Mouse (Mus musculus): ENCODE data around the gene Ggcx. TPM values are rescaled to one million over a fixed set of nuclear protein-coding genes. Genes with fewer than 3 reads are reported as not detected.
A peak's percentile ranks its signal among the peaks of the same experiment; 100 is the strongest.

Ggcx gene
- 27.5 and 29.8 TPM in 2 replicates for polyA plus RNA-seq (2015; fragmentation: Nextera tagmentation; extraction: Ambion mirVana)

- Histone ChIP-seq H3K27ac (replicated peaks) (peak within 1 kb of the TSS; percentile 51), H3K4me3 (replicated peaks) (peak within 1 kb of the TSS; percentile 66), H3K9me3 (replicated peaks) (no peaks in the 10 kb centered on the region), H3K4me2 (peak within 1 kb of the TSS; percentile 77), H3K27me3 (no peaks in the 10 kb centered on the region), H3K36me3 (replicated peaks) (peaks cover 15% of the 10 kb centered on the region), H3K4me1 (replicated peaks) (peaks cover 48% of the 10 kb centered on the region), H3K9ac (peak within 1 kb of the TSS; percentile 57)
- under 1% methylated on average over 33 of the region's 33 CpGs for WGBS (ENCODE audit: insufficient replicate concordance)
- peak; percentile 84 for ATAC-seq (ENCODE audit: insufficient read depth)
Observed at GRCm38 (mm10) chr6:72414076-72414756, at the start of gene Ggcx. Ggcx (plus strand) TSS chr6:72414308.

GRCm38 (mm10) chr6:72364985-72365384 lies 49.1 kb upstream of the Ggcx start:
- Histone ChIP-seq H3K9me3 (replicated peaks) (no peaks in the 10 kb centered on the region), H3K27ac (replicated peaks) (no peak overlapping the region)
- WGBS (ENCODE audit: insufficient replicate concordance), result 40% methylated on average over 6 of the region's 6 CpGs

GRCm38 (mm10) chr6:72366304-72366703 lies 47.8 kb upstream of the Ggcx start:
- H3K36me3 ChIP-seq (replicated peaks), result peaks cover 12% of the 10 kb centered on the region
- no peak overlapping the region for H3K4me3 ChIP-seq (replicated peaks)
- H3K9me3 ChIP-seq (replicated peaks), result no peaks in the 10 kb centered on the region
- no peaks in the 10 kb centered on the region for H3K27me3 ChIP-seq
- peaks cover 42% of the 10 kb centered on the region for H3K4me1 ChIP-seq (replicated peaks)
- H3K9ac ChIP-seq, result no peak overlapping the region
- H3K4me2 ChIP-seq, result no peak overlapping the region
- no peak for ATAC-seq (ENCODE audit: insufficient read depth)
- H3K27ac ChIP-seq (replicated peaks), result no peak overlapping the region
- WGBS (ENCODE audit: insufficient replicate concordance), result 59% methylated on average over 3 of the region's 3 CpGs

More at GRCm38 (mm10) chr6:72364985-72365384, 49.1 kb upstream of the Ggcx start:
- ATAC-seq (ENCODE audit: insufficient read depth), result no peak
- Histone ChIP-seq H3K36me3 (replicated peaks) (peaks cover 24% of the 10 kb centered on the region), H3K9ac (no peak overlapping the region), H3K27me3 (no peaks in the 10 kb centered on the region), H3K4me1 (replicated peaks) (peaks cover 42% of the 10 kb centered on the region), H3K4me3 (replicated peaks) (no peak overlapping the region), H3K4me2 (no peak overlapping the region)

- Histone ChIP-seq H3K27ac (replicated peaks) (no peak within 1 kb of the TSS), H3K36me3 (replicated peaks) (peaks cover 12% of the 10 kb centered on the region), H3K4me2 (no peak within 1 kb of the TSS), H3K27me3 (no peaks in the 10 kb centered on the region), H3K4me1 (replicated peaks) (peaks cover 44% of the 10 kb centered on the region), H3K4me3 (replicated peaks) (no peak within 1 kb of the TSS), H3K9me3 (replicated peaks) (no peaks in the 10 kb centered on the region), H3K9ac (no peak within 1 kb of the TSS)
- 64% methylated on average over 4 of the region's 4 CpGs for WGBS (ENCODE audit: insufficient replicate concordance)
- ATAC-seq (ENCODE audit: insufficient read depth), result no peak
Observed at GRCm38 (mm10) chr6:72366844-72367443, 47.2 kb upstream of the Ggcx start, which contains the start of gene Rnf181. Rnf181 (minus strand) TSS chr6:72366956.

- no peak overlapping the region for H3K9ac ChIP-seq
- no peak overlapping the region for H3K27ac ChIP-seq (replicated peaks)
- 79% methylated on average over 4 of the region's 4 CpGs for WGBS (ENCODE audit: insufficient replicate concordance)
- H3K4me3 ChIP-seq (replicated peaks), result no peak overlapping the region
- no peak for ATAC-seq (ENCODE audit: insufficient read depth)
- no peaks in the 10 kb centered on the region for H3K9me3 ChIP-seq (replicated peaks)
- H3K4me2 ChIP-seq, result no peak overlapping the region
- peaks cover 49% of the 10 kb centered on the region for H3K4me1 ChIP-seq (replicated peaks)
- no peaks in the 10 kb centered on the region for H3K27me3 ChIP-seq
- peaks cover 12% of the 10 kb centered on the region for H3K36me3 ChIP-seq (replicated peaks)
Observed at GRCm38 (mm10) chr6:72367460-72367974, 46.6 kb upstream of the Ggcx start.

GRCm38 (mm10) chr6:72369557-72369956 lies 44.6 kb upstream of the Ggcx start:
- peaks cover 12% of the 10 kb centered on the region for H3K36me3 ChIP-seq (replicated peaks)
- WGBS (ENCODE audit: insufficient replicate concordance), result 76% methylated on average over 4 of the region's 4 CpGs
- H3K27ac ChIP-seq (replicated peaks), result no peak overlapping the region
- no peak overlapping the region for H3K9ac ChIP-seq
- H3K4me2 ChIP-seq, result no peak overlapping the region
- H3K4me3 ChIP-seq (replicated peaks), result no peak overlapping the region
- no peak for ATAC-seq (ENCODE audit: insufficient read depth)
- H3K27me3 ChIP-seq, result no peaks in the 10 kb centered on the region
- peaks cover 49% of the 10 kb centered on the region for H3K4me1 ChIP-seq (replicated peaks)
- no peaks in the 10 kb centered on the region for H3K9me3 ChIP-seq (replicated peaks)

GRCm38 (mm10) chr6:72370091-72370490 lies 44.0 kb upstream of the Ggcx start:
- Histone ChIP-seq H3K4me2 (no peak overlapping the region), H3K27ac (replicated peaks) (no peak overlapping the region), H3K9me3 (replicated peaks) (no peaks in the 10 kb centered on the region), H3K4me1 (replicated peaks) (peaks cover 55% of the 10 kb centered on the region), H3K9ac (no peak overlapping the region), H3K4me3 (replicated peaks) (no peak overlapping the region), H3K27me3 (no peaks in the 10 kb centered on the region), H3K36me3 (replicated peaks) (peaks cover 12% of the 10 kb centered on the region)
- ATAC-seq (ENCODE audit: insufficient read depth), result no peak
- 82% methylated on average over 12 of the region's 12 CpGs for WGBS (ENCODE audit: insufficient replicate concordance)

- Histone ChIP-seq H3K27me3 (no peaks in the 10 kb centered on the region), H3K4me3 (replicated peaks) (no peak overlapping the region), H3K9ac (no peak overlapping the region; the same call in 1 of the 2 replicates), H3K36me3 (replicated peaks) (peaks cover 12% of the 10 kb centered on the region), H3K4me2 (no peak overlapping the region), H3K27ac (replicated peaks) (0 out of 2 replicates have a peak overlapping the region, but pooled peaks have one; percentile 26), H3K4me1 (replicated peaks) (peaks cover 64% of the 10 kb centered on the region), H3K9me3 (replicated peaks) (no peaks in the 10 kb centered on the region)
- ATAC-seq (ENCODE audit: insufficient read depth), result no peak
- WGBS (ENCODE audit: insufficient replicate concordance), result 75% methylated on average over 5 of the region's 5 CpGs
Observed at GRCm38 (mm10) chr6:72371147-72371546, 43.0 kb upstream of the Ggcx start.

GRCm38 (mm10) chr6:72371571-72371970 lies 42.5 kb upstream of the Ggcx start:
- whole genome bisulfite sequencing (ENCODE audit: insufficient replicate concordance), result 34% methylated on average over 1 of the region's 1 CpGs
- Histone ChIP-seq H3K4me2 (no peak overlapping the region), H3K9ac (no peak overlapping the region; the same call in 1 of the 2 replicates), H3K9me3 (replicated peaks) (no peaks in the 10 kb centered on the region), H3K36me3 (replicated peaks) (peaks cover 12% of the 10 kb centered on the region), H3K4me1 (replicated peaks) (peaks cover 69% of the 10 kb centered on the region), H3K27ac (replicated peaks) (peak overlapping the region; percentile 26; the same call in 1 of the 2 replicates), H3K4me3 (replicated peaks) (no peak overlapping the region), H3K27me3 (no peaks in the 10 kb centered on the region)
- no peak for ATAC-seq (ENCODE audit: insufficient read depth)

- WGBS (ENCODE audit: insufficient replicate concordance), result 81% methylated on average over 4 of the region's 4 CpGs
- H3K4me2 ChIP-seq, result no peak overlapping the region
- H3K27ac ChIP-seq (replicated peaks), result no peak overlapping the region
- no peak for ATAC-seq (ENCODE audit: insufficient read depth)
- no peaks in the 10 kb centered on the region for H3K27me3 ChIP-seq
- peaks cover 83% of the 10 kb centered on the region for H3K4me1 ChIP-seq (replicated peaks)
- H3K4me3 ChIP-seq (replicated peaks), result no peak overlapping the region
- peaks cover 12% of the 10 kb centered on the region for H3K36me3 ChIP-seq (replicated peaks)
- H3K9me3 ChIP-seq (replicated peaks), result no peaks in the 10 kb centered on the region
- no peak overlapping the region for H3K9ac ChIP-seq
Observed at GRCm38 (mm10) chr6:72373184-72373583, 40.9 kb upstream of the Ggcx start.

GRCm38 (mm10) chr6:72374206-72374605 lies 39.9 kb upstream of the Ggcx start:
- WGBS (ENCODE audit: insufficient replicate concordance), result 43% methylated on average over 7 of the region's 7 CpGs
- H3K27ac ChIP-seq (replicated peaks), result peak overlapping the region; percentile 10; the same call in 1 of the 2 replicates

More at GRCm38 (mm10) chr6:72374206-72374605, 39.9 kb upstream of the Ggcx start:
- no peak for ATAC-seq (ENCODE audit: insufficient read depth)
- H3K4me2 ChIP-seq, result no peak overlapping the region
- no peak overlapping the region for H3K4me3 ChIP-seq (replicated peaks)
- no peaks in the 10 kb centered on the region for H3K27me3 ChIP-seq
- H3K9ac ChIP-seq, result peak overlapping the region; percentile 28; the same call in 1 of the 2 replicates
- peaks cover 2% of the 10 kb centered on the region; the same call in 1 of the 2 replicates for H3K36me3 ChIP-seq (replicated peaks)
- H3K4me1 ChIP-seq (replicated peaks), result peaks cover 93% of the 10 kb centered on the region
- no peaks in the 10 kb centered on the region for H3K9me3 ChIP-seq (replicated peaks)
